Mouse (Mus musculus): Measurements from ENCODE around the gene Cmbl. TPM values are rescaled to one million over a fixed set of nuclear protein-coding genes. Genes with fewer than 3 reads are reported as not detected.
"Not testable (repeated sequence)": the region's sequence is repeated elsewhere in the genome, so short reads cannot be mapped to it uniquely, and the experiment has no call there.

Gene Cmbl
- polyA plus RNA-seq, 1 experiment from 2014 or later, result 34.6 TPM

DNA sequence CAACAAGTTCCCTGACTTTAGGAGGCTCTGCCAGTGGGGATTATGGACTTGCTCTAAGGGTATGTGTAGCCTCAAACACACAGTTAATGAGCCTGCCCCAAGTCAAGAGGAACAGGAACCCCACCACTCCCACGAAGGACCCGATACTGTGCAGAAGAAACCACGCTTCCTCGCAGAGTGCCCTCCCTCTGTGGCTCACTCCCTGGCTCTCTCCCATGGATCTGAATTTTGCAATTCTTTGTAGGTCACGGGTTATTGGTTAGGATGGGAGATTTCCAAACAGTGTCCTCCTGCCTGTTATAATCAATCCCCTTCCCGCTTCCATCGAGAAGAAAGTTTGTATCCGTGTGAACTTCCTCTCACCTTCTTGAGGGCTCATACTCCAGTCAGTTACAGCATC, 5.8 kb downstream of the Cmbl start:
- Histone ChIP-seq H3K4me3 (replicated peaks) (no peak overlapping the region), H3K4me1 (replicated peaks) (peaks cover 9% of the 10 kb centered on the region), H3K4me2 (replicated peaks) (no peak overlapping the region), H3K36me3 (no peaks in the 10 kb centered on the region), H3K9me3 (no peaks in the 10 kb centered on the region), H3K9ac (no peak overlapping the region), H3K27ac (no peak overlapping the region), H3K27me3 (replicated peaks) (no peaks in the 10 kb centered on the region)
- WGBS, result 92% methylated on average over 8 of the region's 8 CpGs
- no peak for ATAC-seq

DNA sequence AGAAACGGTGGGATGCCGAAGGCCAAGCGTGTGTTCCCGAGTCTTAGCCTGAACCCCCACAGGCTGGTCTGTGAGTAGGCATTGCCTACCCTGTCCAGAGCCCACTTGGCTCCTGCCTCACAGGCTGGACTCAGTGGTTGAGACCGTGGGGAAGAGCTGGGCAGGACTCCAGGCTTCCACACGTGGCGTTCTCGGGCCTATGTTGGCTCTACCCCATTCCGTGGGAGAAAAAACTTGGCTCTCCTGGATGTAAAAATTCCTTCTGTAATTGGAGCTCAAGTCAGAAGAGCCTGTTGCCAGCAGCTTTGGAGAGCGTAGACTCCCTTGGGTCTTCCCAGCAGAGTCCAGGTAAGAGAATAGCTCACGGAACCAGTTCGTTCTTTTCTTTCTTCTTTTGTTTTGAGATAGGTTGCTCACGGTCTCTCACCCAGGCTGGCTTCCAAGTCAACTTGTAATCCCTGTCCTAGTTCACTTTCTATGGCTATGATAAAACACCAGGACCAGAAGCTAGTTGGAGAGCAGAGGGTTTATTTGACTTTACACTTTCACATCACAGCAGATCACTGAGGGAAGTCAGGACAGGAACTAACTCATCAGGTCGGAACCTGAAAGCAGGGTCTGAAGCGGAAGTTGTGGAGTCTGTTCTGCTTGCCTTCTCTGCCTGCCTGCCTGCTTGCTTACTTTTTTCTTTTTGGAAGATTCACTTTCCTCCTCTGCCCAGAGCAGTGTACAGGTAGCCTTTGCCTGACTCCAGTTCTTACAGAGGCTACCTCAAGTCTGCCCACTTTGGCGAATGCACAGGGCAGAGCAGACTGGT, 6.9 kb downstream of the Cmbl start:
- Histone ChIP-seq H3K4me3 (replicated peaks) (no peak overlapping the region), H3K4me1 (replicated peaks) (peaks cover 9% of the 10 kb centered on the region), H3K9me3 (no peaks in the 10 kb centered on the region), H3K4me2 (replicated peaks) (no peak overlapping the region), H3K27me3 (replicated peaks) (no peaks in the 10 kb centered on the region), H3K27ac (no peak overlapping the region), H3K9ac (no peak overlapping the region), H3K36me3 (no peaks in the 10 kb centered on the region)
- WGBS, result 84% methylated on average over 16 of the region's 16 CpGs
- no peak for ATAC-seq

DNA sequence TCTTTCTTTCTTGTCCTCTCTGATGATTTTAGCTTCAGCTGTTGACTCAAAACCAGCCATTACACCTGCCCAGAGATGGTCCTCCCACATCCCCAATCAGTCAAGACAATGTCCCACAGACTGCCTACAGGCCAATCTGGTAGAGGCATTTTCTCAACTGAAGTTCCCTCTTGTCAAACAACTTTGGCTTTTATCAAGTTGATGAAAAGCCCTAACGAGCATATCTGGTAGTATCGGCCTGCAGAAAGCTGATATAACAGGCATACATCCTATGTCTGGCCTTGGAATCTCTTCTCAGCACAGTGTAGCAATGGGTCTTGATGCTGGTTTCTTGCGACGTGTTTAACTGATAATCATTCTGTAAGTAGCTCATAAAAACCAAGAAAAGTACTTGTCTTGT, 8.1 kb downstream of the Cmbl start:
- H3K9ac ChIP-seq, result no peak overlapping the region
- ATAC-seq, result no peak
- no peak overlapping the region for H3K4me2 ChIP-seq (replicated peaks)
- peaks cover 9% of the 10 kb centered on the region for H3K4me1 ChIP-seq (replicated peaks)
- no peaks in the 10 kb centered on the region for H3K27me3 ChIP-seq (replicated peaks)
- no peak overlapping the region for H3K27ac ChIP-seq
- H3K9me3 ChIP-seq, result no peaks in the 10 kb centered on the region
- 81% methylated on average over 4 of the region's 4 CpGs for WGBS
- H3K4me3 ChIP-seq (replicated peaks), result no peak overlapping the region
- no peaks in the 10 kb centered on the region for H3K36me3 ChIP-seq

DNA sequence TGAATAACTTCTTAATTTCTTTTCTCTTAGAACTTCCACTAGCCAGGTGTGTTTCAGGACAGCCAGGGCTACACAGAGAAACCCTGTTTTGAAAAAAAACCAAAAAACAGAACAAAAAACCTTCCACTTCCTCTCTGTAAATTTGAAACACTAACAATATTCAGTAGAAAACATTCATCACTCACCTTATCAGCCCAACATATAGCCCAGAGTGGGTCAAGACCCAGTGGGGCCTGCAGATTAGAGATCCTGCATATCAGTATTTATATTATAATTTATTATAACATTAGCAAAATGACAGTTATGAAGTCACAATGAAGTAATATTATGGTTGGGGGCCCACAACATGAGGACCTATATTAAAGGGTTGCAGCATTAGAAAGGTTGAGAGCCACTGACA, 8.5 kb downstream of the Cmbl start:
- ATAC-seq, result no peak
- H3K4me3 ChIP-seq (replicated peaks), result no peak overlapping the region
- H3K4me2 ChIP-seq (replicated peaks), result no peak overlapping the region
- no peaks in the 10 kb centered on the region for H3K9me3 ChIP-seq
- peaks cover 6% of the 10 kb centered on the region for H3K4me1 ChIP-seq (replicated peaks)
- H3K27me3 ChIP-seq (replicated peaks), result no peaks in the 10 kb centered on the region
- no peak overlapping the region for H3K27ac ChIP-seq
- H3K9ac ChIP-seq, result no peak overlapping the region
- no peaks in the 10 kb centered on the region for H3K36me3 ChIP-seq

DNA sequence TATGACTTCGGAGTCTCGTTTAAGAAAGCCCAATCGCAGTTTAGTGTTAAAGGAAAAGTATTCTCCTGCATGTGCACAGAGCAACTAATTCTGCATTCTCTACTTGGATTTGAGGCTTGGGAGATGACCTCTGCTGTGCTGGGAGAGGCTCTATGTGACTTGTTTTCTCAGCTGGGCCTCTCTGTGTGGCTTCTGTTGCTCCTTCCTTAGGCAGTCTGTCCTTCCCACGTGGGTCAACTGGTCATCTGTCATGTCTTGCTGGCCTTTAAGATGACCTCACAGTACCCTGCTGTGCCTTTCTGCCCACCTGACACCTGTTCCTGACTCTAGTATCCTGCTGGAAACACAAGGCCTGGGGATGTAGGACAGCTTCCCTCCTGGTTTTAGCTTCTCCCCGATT, 10.9 kb downstream of the Cmbl start:
- no peaks in the 10 kb centered on the region for H3K27me3 ChIP-seq (replicated peaks)
- no peak overlapping the region for H3K27ac ChIP-seq
- H3K36me3 ChIP-seq, result no peaks in the 10 kb centered on the region
- no peak overlapping the region for H3K4me2 ChIP-seq (replicated peaks)
- H3K4me3 ChIP-seq (replicated peaks), result no peak overlapping the region
- H3K9ac ChIP-seq, result no peak overlapping the region
- no peak for ATAC-seq
- H3K9me3 ChIP-seq, result no peaks in the 10 kb centered on the region
- no peaks in the 10 kb centered on the region for H3K4me1 ChIP-seq (replicated peaks)
- WGBS, result 76% methylated on average over 5 of the region's 5 CpGs

DNA sequence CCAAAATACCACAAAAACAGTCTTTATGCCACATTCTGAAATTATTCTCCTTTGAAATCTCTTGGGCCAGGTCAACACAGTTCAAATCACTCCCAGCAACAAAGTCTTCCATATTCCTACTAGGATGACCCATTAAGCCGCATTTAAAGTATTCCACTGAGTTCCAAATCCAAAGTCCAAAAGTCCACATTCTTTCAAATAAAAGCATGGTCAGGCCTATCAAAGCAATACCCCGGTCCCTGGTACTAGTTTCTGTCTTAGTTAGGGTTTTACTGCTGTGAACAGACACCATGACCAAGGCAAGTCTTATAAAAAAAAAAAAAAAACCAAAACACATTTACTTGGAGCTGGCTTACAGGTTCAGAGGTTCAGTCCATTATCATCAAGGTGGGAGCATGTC, 15.9 kb downstream of the Cmbl start:
- H3K9ac ChIP-seq; H3K27me3 ChIP-seq (replicated peaks); H3K4me3 ChIP-seq (replicated peaks); H3K36me3 ChIP-seq; H3K9me3 ChIP-seq; H3K4me2 ChIP-seq (replicated peaks); H3K4me1 ChIP-seq (replicated peaks); H3K27ac ChIP-seq; ATAC-seq: not testable (repeated sequence)
- 81% methylated on average over 2 of the region's 2 CpGs for WGBS

DNA sequence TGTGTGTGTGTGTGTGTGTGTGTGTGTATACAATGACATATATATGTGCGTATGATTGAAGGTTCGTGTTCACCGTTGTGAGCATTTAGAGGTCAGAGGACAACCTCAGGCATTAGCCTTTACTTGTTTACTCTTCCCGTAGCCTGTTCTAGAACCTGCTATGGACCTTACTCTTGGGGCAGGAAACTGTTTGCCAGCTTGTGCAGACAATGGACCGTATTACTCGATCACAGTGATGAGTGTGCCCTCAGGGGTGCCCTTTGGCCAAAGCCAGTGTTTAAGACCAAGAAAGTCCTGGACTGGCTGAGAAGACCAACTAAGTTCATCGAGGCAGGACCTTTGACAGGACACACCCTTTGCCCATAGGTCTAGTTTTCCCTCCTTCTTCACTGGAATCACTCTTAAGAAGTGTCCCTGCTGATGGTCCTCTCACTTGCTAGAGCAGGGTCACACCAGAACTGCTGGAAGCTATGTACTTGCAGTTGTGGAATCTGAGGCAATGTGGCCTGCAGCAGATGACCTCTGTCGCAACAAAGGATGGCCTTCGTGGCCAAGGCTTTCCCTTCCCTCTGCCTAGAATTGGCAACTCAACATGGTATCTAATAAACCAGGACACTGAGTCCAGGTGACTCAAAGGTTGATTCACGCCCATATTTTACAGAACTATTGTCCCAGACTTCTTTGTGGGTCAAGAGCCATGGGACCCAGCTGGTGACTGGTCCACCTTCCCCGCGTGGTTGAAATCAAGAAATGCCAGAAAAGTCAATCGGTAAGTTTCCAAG, 18.3 kb downstream of the Cmbl start:
- Histone ChIP-seq H3K4me3 (replicated peaks) (no peak overlapping the region), H3K9me3 (no peaks in the 10 kb centered on the region), H3K27ac (no peak overlapping the region), H3K36me3 (no peaks in the 10 kb centered on the region), H3K4me1 (replicated peaks) (no peaks in the 10 kb centered on the region), H3K4me2 (replicated peaks) (no peak overlapping the region), H3K27me3 (replicated peaks) (no peaks in the 10 kb centered on the region), H3K9ac (no peak overlapping the region)
- ATAC-seq, result no peak
- WGBS, result 85% methylated on average over 13 of the region's 13 CpGs

DNA sequence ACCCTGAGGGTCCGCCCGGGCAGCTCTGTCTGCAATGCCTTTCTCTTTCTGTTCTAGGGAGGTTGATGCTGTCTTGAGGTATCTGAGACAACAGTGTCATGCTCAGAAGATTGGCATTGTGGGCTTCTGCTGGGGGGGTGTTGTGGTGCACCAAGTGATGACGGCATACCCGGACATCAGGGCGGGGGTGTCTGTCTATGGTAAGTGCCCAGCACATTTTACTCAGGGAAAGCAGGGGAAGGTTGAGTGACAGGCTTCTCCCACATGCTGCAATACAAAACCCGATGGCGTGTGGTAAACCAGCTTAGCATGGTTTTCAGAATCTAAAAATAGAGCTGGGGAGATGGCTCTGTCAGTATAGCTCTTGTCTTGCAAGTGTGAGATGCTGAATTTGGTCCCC, 20.0 kb downstream of the Cmbl start:
- Histone ChIP-seq H3K4me2 (replicated peaks) (no peak overlapping the region), H3K4me3 (replicated peaks) (no peak overlapping the region), H3K9ac (no peak overlapping the region), H3K27ac (no peak overlapping the region), H3K36me3 (peaks cover 10% of the 10 kb centered on the region; the same call in 1 of the 2 replicates), H3K27me3 (replicated peaks) (no peaks in the 10 kb centered on the region), H3K9me3 (no peaks in the 10 kb centered on the region), H3K4me1 (replicated peaks) (no peaks in the 10 kb centered on the region)
- no peak for ATAC-seq
- 86% methylated on average over 7 of the region's 7 CpGs for WGBS

DNA sequence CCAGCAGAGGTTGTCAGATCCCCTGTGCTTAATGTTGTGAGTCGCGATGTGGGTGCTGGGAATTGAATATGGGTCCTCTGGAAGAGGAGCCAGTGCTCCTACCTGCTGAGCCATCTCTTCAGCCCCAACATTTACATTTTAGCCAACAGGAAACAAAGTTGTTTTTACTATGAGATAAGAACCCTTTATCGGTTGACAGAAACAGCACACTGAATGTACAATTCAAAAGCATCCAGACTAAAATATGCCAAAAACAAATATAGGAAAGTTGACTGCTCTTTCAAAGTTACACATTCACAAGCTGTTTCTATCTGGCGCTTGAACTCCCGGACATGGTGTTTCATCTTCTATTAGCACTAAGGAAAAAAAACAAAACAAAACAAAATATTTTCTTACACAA, 20.9 kb downstream of the Cmbl start:
- Histone ChIP-seq H3K36me3 (peaks cover 18% of the 10 kb centered on the region; the same call in 1 of the 2 replicates), H3K27me3 (replicated peaks) (no peaks in the 10 kb centered on the region), H3K9me3 (no peaks in the 10 kb centered on the region), H3K4me1 (replicated peaks) (no peaks in the 10 kb centered on the region), H3K27ac (no peak overlapping the region), H3K4me3 (replicated peaks) (no peak overlapping the region), H3K9ac (no peak overlapping the region), H3K4me2 (replicated peaks) (no peak overlapping the region)
- no peak for ATAC-seq
- WGBS, result 77% methylated on average over 5 of the region's 5 CpGs

DNA sequence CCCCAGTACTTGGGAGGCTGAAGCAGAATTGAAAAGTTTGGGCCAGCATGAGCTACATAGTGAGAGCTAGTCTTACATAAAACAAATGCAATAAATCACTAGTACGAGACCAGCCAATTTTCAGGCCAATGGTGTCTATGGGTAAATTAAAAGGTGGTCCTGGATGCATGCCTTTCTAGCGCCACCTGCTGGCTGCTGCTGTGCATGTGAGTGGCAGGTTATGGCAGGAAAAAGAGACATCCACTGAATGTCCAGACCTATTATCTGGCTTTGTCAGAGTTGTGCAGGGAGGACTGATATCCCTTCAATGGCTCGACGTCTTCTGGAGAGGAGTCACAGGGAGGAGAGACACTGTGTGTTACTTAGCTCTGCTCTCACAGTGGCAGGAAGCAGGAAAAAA, 21.3 kb downstream of the Cmbl start:
- 9% methylated on average over 4 of the region's 4 CpGs for WGBS
- no peaks in the 10 kb centered on the region for H3K4me1 ChIP-seq (replicated peaks)
- no peak overlapping the region for H3K9ac ChIP-seq
- peak; percentile 55 for ATAC-seq
- no peaks in the 10 kb centered on the region for H3K27me3 ChIP-seq (replicated peaks)
- H3K36me3 ChIP-seq, result peaks cover 19% of the 10 kb centered on the region; the same call in 1 of the 2 replicates
- no peak overlapping the region for H3K4me3 ChIP-seq (replicated peaks)
- H3K4me2 ChIP-seq (replicated peaks), result no peak overlapping the region
- H3K9me3 ChIP-seq, result no peaks in the 10 kb centered on the region
- no peak overlapping the region for H3K27ac ChIP-seq

DNA sequence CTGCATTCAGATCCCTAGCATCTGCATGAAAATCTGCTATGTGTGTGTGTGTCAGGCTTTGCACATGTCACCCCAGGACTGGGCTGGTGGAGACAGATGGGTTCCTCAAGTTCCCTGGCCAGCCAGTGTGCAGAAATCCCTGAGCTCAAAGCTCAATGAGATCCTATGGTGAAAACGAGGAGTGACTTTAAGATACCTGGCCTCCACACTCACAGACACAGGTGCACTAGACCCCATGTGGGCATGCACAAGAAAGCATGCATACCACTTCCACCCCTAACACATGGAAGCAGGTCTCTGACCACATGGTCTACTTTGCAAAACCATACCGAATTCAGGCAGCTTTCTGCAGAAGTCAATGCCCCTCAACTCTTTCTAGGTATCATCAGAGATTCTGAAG, 22.6 kb downstream of the Cmbl start:
- ATAC-seq, result no peak
- Histone ChIP-seq H3K27ac (no peak overlapping the region), H3K4me3 (replicated peaks) (no peak overlapping the region), H3K9me3 (no peaks in the 10 kb centered on the region), H3K36me3 (peaks cover 32% of the 10 kb centered on the region), H3K4me1 (replicated peaks) (no peaks in the 10 kb centered on the region), H3K9ac (no peak overlapping the region), H3K4me2 (replicated peaks) (no peak overlapping the region), H3K27me3 (replicated peaks) (no peaks in the 10 kb centered on the region)
- WGBS, result 58% methylated on average over 2 of the region's 2 CpGs

DNA sequence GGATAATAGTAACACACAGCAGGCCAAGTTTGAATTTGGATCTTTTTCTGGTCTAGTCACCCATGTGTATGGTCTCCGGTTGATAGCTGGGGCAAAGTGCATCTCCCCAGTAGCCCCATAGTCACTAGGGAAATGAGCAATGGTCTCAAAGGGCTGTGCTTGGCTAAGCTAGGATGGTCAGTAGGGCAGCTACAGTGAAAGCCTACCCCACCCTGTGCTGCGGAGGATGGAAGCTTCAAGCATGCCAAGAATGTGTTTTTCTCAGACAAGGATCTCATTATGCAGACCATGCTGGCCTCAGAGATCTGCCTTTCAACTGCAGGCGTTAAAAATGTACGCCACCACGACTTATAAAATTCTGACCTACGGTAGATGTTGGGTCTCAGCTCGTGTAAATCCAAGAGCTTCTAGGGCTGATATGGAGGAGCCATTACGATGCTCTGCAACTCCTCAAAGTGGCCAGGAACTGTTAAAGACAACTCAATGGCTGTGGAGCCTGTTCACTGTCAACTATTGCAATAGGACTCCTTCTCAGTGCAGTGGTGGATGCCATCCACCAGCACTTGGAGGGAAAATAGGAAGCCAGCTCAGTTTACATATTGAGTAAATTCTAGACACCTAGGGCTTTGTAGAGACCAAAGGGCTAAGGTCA, 23.9 kb downstream of the Cmbl start:
- H3K4me2 ChIP-seq (replicated peaks), result no peak overlapping the region
- ATAC-seq, result no peak; the same call in 1 of the 2 replicates
- H3K36me3 ChIP-seq, result peaks cover 45% of the 10 kb centered on the region
- H3K4me3 ChIP-seq (replicated peaks), result no peak overlapping the region
- H3K27ac ChIP-seq, result no peak overlapping the region
- no peaks in the 10 kb centered on the region for H3K4me1 ChIP-seq (replicated peaks)
- H3K9ac ChIP-seq, result no peak overlapping the region
- H3K27me3 ChIP-seq (replicated peaks), result no peaks in the 10 kb centered on the region
- H3K9me3 ChIP-seq, result no peaks in the 10 kb centered on the region
- WGBS, result 52% methylated on average over 8 of the region's 8 CpGs

Measured in intestine, embryonic 15.5 days (tissue).